16 mouse cellular contexts compared by ENCODE assay signal in the genomic region with DNA sequence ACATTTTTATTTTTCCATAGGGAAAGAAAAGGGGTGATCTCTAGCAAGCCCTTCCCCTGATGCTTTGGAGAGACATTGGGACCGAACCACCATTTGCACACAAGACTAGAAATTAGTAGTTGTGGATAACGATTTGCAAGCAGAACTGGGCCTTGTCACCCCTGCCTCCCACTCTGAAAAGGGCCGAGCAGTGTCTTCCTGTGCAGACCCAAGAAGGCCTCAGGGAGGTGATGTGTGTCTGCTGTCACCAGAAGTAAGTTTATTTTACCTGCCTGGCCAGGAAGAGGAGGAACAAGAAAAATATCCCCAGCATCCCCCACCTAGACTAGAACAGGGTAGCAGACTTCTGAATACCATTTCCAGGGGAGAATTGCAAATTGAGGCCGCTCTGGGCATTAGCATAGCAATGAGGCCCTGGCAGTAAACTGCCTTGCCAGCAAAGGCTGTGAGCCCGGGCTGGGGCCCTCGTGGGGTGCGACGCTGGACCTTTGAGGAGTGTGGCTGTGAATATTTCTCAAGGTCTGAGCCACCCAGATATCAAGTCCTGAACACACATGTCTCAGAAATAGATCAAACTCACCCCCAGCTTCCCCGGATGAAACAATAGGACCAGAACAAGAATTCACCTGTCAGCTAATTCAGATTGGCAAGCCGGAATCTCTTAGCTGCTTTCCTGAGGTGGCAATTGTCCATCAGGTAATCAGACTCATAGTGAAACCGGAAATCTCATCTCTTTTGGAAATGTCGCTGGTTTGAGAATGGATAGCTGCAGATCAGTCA.
DNase-seq lines count a peak whose midpoint lies in the region; ATAC-seq and TF ChIP-seq lines count a peak whose summit lies in the region.
"Had no signal": no experiment of that assay in that cellular context is flagged by ENCODE, and none has a peak within 500 bp of the region (broad histone marks: within the 10 kb centered on the region; RNA-seq: fewer than 3 reads in every experiment).

No protein-coding gene starts in this region.

- H3K4me3 ChIP-seq in liver, adult 2 months (ENCODE audit: insufficient read depth, low read depth, low read length): no peak overlapping the region
- no peak overlapping the region for H3K4me3 ChIP-seq in forebrain, embryonic 15.5 days
- H3K4me3 ChIP-seq in midbrain, embryonic 12.5 days: no peak overlapping the region

- H3K36me3 ChIP-seq in liver, adult 2 months (ENCODE audit: control insufficient read depth, insufficient read depth, low read length): no peaks in the 10 kb centered on the region
- H3K36me3 ChIP-seq in forebrain, embryonic 15.5 days: no peaks in the 10 kb centered on the region
- no peaks in the 10 kb centered on the region for H3K36me3 ChIP-seq in midbrain, embryonic 12.5 days
- H3K36me3 ChIP-seq: embryonic facial prominence, embryonic 10.5 days; heart, embryonic 12.5 days had no signal

- no peak overlapping the region for H3K9ac ChIP-seq in liver, adult 2 months (ENCODE audit: low read depth, low read length)
- no peak overlapping the region for H3K9ac ChIP-seq in forebrain, embryonic 15.5 days (replicated peaks)
- H3K9ac ChIP-seq in midbrain, embryonic 12.5 days (replicated peaks): no peak overlapping the region
- H3K9ac ChIP-seq: heart, embryonic 12.5 days; liver, embryonic 14.5 days had no signal

- peaks cover 4% of the 10 kb centered on the region; the same call in 1 of the 2 replicates for H3K4me1 ChIP-seq in liver, adult 2 months (ENCODE audit: control insufficient read depth, insufficient read depth, low read length)
- H3K4me1 ChIP-seq in forebrain, embryonic 15.5 days: peaks cover 65% of the 10 kb centered on the region
- H3K4me1 ChIP-seq in midbrain, embryonic 12.5 days: peaks cover 57% of the 10 kb centered on the region

- no peaks in the 10 kb centered on the region for H3K9me3 ChIP-seq in forebrain, embryonic 15.5 days
- H3K9me3 ChIP-seq in midbrain, embryonic 12.5 days: no peaks in the 10 kb centered on the region
- H3K9me3 ChIP-seq: embryonic facial prominence, embryonic 10.5 days; heart, embryonic 12.5 days had no signal

- H3K79me2 ChIP-seq in liver, adult 2 months (ENCODE audit: control insufficient read depth, insufficient read depth, low read length): no peaks in the 10 kb centered on the region

- no peaks in the 10 kb centered on the region for H3K27me3 ChIP-seq in liver, adult 2 months (ENCODE audit: control insufficient read depth, insufficient read depth, low read length)
- H3K27me3 ChIP-seq in forebrain, embryonic 15.5 days: no peaks in the 10 kb centered on the region
- H3K27me3 ChIP-seq in midbrain, embryonic 12.5 days: peaks cover 42% of the 10 kb centered on the region
- H3K27me3 ChIP-seq: CH12.LX had no signal

- peak; percentile 22 for DNase-seq in liver, adult 2 months (ENCODE audit: extremely low read depth, low read depth, low spot score)
- DNase-seq in liver: no peak
- no peak for DNase-seq in heart, adult 8-10 months (ENCODE audit: low spot score)
- DNase-seq in heart, adult 9 months (ENCODE audit: low spot score in 2 of 2): no peak
- DNase-seq: cerebellum, adult 9-10 months; kidney, adult 9 months; lung, postnatal 10 days; right cerebral cortex, postnatal 25 days had no signal

- 66% methylated on average over 12 of the region's 12 CpGs for WGBS in liver, adult 2 months
- 17% methylated on average over 12 of the region's 12 CpGs for WGBS in forebrain, embryonic 15.5 days
- 11% methylated on average over 12 of the region's 12 CpGs for WGBS in midbrain, embryonic 12.5 days

- TF ChIP-seq POLR2A in liver, adult 2 months (IDR thresholded peaks at IDR 0.05; ENCODE audit: extremely low read depth, insufficient read depth, low read length): no peak

- no peak for TF ChIP-seq CTCF in liver, adult 2 months (IDR thresholded peaks at IDR 0.05; ENCODE audit: low read depth, low read length)

- no peak for ATAC-seq in forebrain, embryonic 15.5 days (replicated peaks)
- ATAC-seq in midbrain, embryonic 12.5 days (ENCODE audit: low FRiP score, low read depth): peak; percentile 72; the same call in 1 of the 2 replicates
- ATAC-seq in inflammation-experienced regulatory T-cells, adult 6 months: no peak
- ATAC-seq: Patski had no signal

- H3K27ac ChIP-seq in liver, adult 2 months (replicated peaks; ENCODE audit: insufficient read depth, low read depth, low read length): no peak overlapping the region
- H3K27ac ChIP-seq in forebrain, embryonic 15.5 days (replicated peaks): peak overlapping the region; percentile 83
- H3K27ac ChIP-seq in midbrain, embryonic 12.5 days (replicated peaks): peak overlapping the region; percentile 65
- H3K27ac ChIP-seq: embryonic facial prominence, embryonic 10.5 days; liver, embryonic 14.5 days had no signal

- H3K4me2 ChIP-seq in forebrain, embryonic 15.5 days (replicated peaks): no peak overlapping the region
- peak overlapping the region; percentile 56; the same call in 1 of the 2 replicates for H3K4me2 ChIP-seq in midbrain, embryonic 12.5 days (replicated peaks)
